Mouse (Mus musculus) A20 (cell line): ENCODE data around the gene Evi5.

Experiments used
- DNase-seq: peaks from one replicate; pipeline ENCODE4 v3.0.0-alpha.2; 2011; ENCODE audit warnings: low read depth, low spot score

Gene Evi5

GRCm38 (mm10) chr5:107807496-107807895 is 67.4 kb downstream of the Evi5 start:
- no peak for DNase-seq

GRCm38 (mm10) chr5:107802621-107803020 is 72.3 kb downstream of the Evi5 start:
- DNase-seq, result no peak

GRCm38 (mm10) chr5:107801234-107801633 is 73.7 kb downstream of the Evi5 start:
- DNase-seq, result no peak

GRCm38 (mm10) chr5:107798290-107798689 is 76.6 kb downstream of the Evi5 start:
- no peak for DNase-seq

DNA sequence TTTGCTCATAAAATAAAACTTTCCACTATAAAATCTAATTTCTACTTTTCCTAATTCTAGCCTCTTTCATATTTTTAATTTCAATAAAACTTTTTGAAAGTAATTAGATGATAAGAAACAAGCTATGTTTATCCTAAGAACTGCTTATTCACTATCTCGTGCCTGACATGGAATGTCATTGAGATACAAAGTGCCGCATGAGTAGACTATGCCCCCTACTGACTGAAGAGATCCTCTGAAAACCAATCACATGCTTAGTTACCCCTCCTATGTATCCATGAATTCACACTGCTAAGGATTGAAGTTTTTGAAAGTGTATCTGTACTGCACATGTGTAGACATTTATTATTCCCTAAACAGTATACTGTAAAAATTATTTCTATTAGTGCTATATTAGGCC is 81.0 kb downstream of the Evi5 start:
- peak; percentile 23 for DNase-seq

GRCm38 (mm10) chr5:107793258-107793657 is 81.6 kb downstream of the Evi5 start:
- DNase-seq, result no peak

GRCm38 (mm10) chr5:107792516-107792915 is 82.4 kb downstream of the Evi5 start:
- no peak for DNase-seq

DNA sequence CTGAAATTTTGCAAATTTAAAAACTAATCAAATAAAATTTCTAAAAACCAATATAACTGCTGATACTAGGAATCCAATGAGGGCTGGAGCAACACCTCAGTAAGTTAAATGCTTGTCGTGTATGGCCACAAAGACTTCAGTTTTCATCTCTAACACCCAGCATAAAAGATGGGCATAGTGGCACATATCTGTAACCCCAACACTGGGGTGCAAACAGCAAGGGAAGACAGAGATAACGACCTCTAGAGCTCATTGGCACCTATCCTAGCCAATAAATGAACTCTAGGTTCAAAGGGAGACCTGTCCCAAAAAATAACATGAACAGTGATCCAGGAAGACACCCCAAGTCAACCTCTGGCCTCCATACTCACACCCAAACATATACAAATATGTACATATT is 82.9 kb downstream of the Evi5 start:
- DNase-seq, result no peak

DNA sequence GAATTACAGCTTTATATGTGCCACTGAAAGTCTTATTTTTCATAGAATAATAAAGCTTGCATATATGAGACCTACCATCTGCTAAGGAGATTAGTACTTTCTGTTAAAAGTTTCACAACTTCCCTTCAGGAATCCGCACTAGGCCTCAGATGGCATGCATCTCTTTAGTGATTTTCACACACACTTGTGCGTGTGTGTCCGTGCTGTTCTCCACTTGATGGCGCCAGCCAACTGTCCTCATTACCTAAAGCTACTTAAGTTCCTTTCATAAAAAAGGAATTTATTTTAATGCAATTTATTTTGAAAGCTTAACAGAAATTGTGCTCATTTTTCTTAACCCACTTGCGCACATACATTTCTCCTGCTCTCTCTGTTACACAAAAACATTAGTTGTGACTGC is 85.4 kb downstream of the Evi5 start:
- DNase-seq, result peak; percentile 58

DNA sequence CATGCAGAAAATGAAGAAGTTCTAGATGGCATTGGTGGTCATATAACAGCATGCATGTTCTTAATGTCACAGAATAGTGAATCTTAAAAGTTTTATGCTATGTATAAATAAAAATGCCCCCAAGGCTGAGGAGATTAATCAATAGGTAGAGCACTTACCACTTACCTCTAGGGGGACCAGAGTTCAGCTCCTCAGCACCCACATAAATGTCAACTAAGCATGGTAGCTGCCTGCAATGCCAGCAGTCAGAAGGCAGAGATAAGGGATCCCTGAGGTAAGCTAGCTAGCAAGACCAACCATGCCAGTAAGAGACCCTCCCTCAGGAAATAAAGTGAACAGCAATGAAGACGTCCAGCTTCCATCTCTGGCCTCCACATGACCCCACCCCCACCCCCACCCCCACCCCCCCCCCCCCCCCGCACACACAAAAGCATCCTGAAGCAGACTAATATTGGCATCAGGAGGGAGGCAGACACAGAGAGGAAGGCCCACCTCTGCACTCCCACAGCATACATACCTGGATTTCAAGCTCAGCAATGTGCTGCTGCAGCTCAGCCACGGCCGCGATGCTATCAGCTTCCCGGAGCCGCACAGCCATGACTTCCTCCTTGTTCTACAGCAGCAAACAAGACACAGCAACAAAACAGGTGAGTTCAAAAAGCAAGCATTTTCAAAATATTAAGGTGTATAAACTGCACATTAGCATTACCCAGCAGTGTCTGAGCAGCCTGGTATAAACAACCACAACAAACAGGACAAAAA is 87.0 kb downstream of the Evi5 start:
- peak; percentile 30 for DNase-seq

DNA sequence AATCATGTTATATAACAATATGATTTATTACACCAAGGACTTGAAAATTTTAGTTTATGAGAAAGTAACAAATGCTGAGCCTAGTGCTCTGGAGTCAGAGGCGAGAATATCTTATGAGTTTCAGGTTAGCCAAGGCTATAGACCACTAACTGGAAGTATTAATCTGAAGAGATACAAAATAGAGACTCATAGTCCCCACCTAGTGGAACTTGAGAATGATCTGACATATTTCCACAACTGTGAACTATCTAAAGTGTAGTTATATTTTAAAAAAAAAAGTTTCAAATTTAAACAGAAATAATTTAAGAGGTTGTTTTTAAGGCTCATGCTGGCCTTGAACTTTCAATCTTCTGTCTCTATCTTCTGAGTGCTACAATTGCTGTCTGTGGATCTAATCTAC is 92.5 kb downstream of the Evi5 start:
- DNase-seq, result peak; percentile 12

DNA sequence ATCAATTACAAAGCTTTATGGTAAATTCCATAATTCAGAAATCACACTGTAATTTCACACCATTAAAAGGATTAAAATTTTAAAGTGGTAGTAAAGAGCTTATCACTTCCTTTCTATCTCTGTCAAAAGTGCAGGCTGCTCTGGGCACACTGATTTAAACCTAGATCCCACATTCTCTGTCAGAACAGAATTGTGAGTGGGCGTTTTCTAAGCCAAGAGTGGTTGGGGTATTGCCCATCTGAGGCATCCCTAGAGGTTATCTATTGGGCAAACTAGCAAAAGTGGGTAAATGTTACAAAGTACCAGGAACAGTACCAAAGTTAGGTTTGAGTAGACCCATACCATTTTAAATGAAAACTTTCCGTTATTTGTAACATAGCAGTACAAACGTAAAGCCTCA is 96.1 kb downstream of the Evi5 start:
- no peak for DNase-seq

DNA sequence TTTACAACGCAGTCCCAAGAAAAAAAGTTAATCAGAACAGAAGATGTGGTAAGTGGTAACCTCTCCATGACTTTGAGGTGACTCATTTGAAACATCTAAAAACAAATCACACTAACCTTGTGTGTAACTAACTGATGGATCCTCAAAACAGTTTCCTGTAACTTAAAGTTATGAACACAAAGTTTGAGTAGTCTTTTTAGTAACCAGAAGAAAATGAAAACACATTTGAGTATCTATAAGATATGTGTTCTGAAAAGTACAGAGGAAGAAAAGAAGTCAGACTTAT is 97.4 kb downstream of the Evi5 start:
- DNase-seq, result no peak

DNA sequence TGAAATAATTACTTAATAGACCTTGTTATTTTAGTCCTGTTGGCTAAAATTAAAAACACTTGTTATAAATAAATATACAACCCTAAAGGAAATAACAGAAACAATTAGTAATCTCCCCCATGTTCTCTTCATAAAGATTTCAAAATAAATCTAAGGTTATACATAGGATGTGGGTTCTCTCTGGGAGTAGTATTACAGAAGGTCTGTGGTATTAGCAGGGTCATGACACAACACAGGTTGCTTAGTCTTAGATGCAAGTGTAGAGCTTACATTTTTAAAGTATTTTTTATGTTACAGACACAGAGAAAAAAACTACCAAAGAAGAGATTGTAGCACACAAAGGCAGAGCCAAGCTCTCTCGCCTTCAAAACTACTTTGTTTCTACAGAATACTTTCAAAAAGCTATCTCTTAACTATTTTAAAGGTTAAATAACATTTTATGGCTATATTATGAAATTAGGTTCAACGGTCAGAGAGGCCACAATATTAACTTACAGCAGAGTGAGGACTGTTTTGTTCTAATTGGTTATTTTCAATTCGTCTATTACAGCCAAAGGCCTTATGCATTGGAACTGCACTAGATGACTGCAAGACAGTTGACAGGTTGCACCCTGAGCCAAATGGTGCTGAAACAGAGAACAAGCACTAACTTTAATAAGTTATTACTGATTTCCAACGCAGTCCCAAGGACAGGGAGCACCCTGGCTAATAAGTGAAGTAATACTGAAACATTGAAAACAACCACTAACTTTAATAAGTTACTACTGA is 97.9 kb downstream of the Evi5 start:
- DNase-seq, result no peak

GRCm38 (mm10) chr5:107775875-107776274 is 99.0 kb downstream of the Evi5 start:
- DNase-seq, result no peak

DNA sequence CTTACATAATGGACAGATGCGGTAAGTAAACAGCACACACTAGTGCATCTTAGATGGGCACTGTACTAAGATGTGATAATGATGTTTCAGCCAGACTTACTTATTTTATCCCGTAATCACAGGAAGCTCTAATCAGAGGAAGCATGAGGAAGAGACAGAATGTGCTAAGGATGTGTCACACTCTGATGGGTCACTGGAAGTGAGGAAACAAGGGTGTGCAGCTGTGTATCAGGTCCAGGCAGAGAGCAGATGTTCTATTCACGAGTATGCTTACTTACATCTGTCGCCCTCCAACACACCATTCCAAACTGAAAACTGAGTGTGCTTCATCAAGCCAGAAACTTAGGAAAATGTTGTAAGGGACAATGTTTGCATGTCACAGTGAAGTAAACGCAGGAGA is 102.9 kb downstream of the Evi5 start:
- DNase-seq, result no peak

DNA sequence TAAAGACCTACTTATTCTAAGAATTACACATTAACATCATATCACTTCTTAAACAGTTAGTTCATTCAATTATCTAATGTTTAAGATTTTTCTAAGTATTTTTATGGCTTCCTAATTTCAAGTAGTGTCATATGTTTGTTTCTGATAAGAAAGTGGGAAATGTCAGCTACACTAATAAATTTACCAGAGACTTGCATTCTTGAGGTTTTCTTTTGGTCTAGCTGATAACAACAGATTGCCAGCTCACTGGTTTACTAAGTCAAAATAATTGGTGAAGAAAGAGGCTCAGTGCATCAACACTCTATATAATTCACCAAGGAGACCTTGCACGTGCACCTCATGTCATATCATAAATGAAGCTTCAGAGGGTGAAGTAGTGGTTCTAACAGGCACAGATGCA is 106.7 kb downstream of the Evi5 start:
- DNase-seq, result no peak

DNA sequence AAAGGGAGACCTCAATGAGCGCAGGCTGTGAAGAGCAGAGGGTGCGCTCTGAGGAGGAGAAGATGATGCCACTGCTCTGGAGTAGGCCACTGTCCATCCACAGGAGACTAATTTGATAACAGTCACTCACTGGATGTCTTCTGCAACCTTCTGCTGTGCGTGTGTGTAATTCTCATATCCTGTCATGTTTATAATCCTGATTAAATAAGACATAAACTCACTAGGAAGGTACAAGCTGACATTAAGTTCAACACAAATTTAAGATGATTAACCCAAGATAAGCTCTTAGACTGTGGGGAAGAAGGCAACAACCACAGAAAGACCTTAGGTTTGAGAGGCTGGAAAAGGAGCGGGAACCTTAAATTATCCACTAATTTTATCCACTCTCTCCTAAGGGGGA is 109.0 kb downstream of the Evi5 start:
- no peak for DNase-seq

GRCm38 (mm10) chr5:107764486-107764885 is 110.4 kb downstream of the Evi5 start:
- DNase-seq, result no peak

- no peak for DNase-seq
These were observed 111.2 kb downstream of the Evi5 start for GRCm38 (mm10) chr5:107763674-107764073.

- no peak for DNase-seq
These were observed 115.8 kb downstream of the Evi5 start for GRCm38 (mm10) chr5:107759121-107759520.

GRCm38 (mm10) chr5:107756072-107756471 is 118.8 kb downstream of the Evi5 start:
- DNase-seq, result no peak

GRCm38 (mm10) chr5:107754740-107755139 is 120.2 kb downstream of the Evi5 start:
- DNase-seq, result no peak
